Mouse (Mus musculus): Measurements from ENCODE around the gene Agrn. TPM values are rescaled to one million over a fixed set of nuclear protein-coding genes. Genes with fewer than 3 reads are reported as not detected.

The Agrn gene
- polyA plus RNA-seq, 1 experiment from 2014 or later: 111 TPM

DNA sequence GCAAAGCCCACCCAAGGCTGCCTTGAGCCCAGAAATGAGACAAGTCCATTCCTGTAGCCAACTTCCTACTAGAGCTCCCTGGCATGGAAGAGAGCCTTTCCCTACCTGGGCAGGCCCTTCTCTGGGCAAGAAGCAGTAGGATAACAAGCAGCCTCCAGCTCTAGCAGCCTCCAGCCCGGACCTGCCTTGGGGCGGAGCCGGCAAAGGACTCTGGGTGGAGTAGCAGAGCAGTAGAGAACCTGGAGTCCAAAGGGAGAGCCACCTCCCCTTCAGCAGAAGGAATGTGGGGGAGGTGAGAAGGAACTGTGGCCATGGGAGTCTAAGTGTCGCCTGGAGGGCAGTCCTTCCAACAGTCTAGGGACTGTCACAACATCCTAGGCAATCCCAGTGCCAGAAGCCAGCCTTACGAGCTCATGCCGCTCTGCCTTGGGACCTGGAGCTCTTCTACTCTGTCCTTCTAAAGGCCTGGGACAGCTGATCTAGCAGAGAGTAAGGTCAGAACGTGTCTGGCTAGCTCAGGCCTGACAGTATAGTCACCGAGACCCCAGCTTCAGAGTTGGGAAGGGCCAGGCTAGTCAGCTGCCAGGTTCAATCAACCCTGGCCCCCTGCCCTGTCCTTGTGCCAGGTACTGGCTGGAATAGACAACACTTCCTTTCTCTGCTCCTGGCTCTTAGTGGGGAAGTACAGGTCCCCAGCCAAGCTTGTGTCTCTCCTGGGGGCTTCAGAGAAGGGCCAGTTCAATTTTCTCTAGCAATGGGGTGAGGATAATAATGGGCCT is 4.7 kb downstream of the Agrn start:
- Histone ChIP-seq H3K27me3 (ENCODE audit: insufficient read depth, low read length) (no peaks in the 10 kb centered on the region), H3K9ac (replicated peaks; ENCODE audit: low read length) (peak overlapping the region; percentile 18; the same call in 1 of the 2 replicates), H3K9me3 (ENCODE audit: low read length) (no peaks in the 10 kb centered on the region), H3K4me2 (replicated peaks; ENCODE audit: low read depth, low read length) (peak overlapping the region; percentile 33), H3K27ac (ENCODE audit: low read length) (peak overlapping the region; percentile 91), H3K4me1 (ENCODE audit: insufficient read depth, low read length) (peaks cover 88% of the 10 kb centered on the region), H3K4me3 (ENCODE audit: low read length) (0 out of 2 replicates have a peak overlapping the region, but pooled peaks have one; percentile 3), H3K36me3 (ENCODE audit: insufficient read depth, low read length) (peaks cover 16% of the 10 kb centered on the region)
- peak; percentile 20; the same call in 1 of the 2 replicates for ATAC-seq (ENCODE audit: low FRiP score, low TSS enrichment)
- WGBS: 29% methylated on average over 8 of the region's 8 CpGs

GRCm38 (mm10) chr4:156188811-156189323 is 8.4 kb downstream of the Agrn start:
- H3K9ac ChIP-seq (replicated peaks; ENCODE audit: low read length): 0 out of 2 replicates have a peak overlapping the region, but pooled peaks have one; percentile 4
- H3K36me3 ChIP-seq (ENCODE audit: insufficient read depth, low read length): peaks cover 25% of the 10 kb centered on the region
- ATAC-seq (ENCODE audit: low FRiP score, low TSS enrichment): peak; percentile 66
- WGBS: 19% methylated on average over 6 of the region's 6 CpGs
- no peak overlapping the region for H3K4me3 ChIP-seq (ENCODE audit: low read length)
- peak overlapping the region; percentile 84 for H3K27ac ChIP-seq (ENCODE audit: low read length)
- peak overlapping the region; percentile 11 for H3K4me2 ChIP-seq (replicated peaks; ENCODE audit: low read depth, low read length)
- no peaks in the 10 kb centered on the region for H3K9me3 ChIP-seq (ENCODE audit: low read length)
- no peaks in the 10 kb centered on the region for H3K27me3 ChIP-seq (ENCODE audit: insufficient read depth, low read length)
- H3K4me1 ChIP-seq (ENCODE audit: insufficient read depth, low read length): peaks cover 89% of the 10 kb centered on the region

- ATAC-seq (ENCODE audit: low FRiP score, low TSS enrichment): no peak
- Histone ChIP-seq H3K4me3 (ENCODE audit: low read length) (no peak overlapping the region), H3K36me3 (ENCODE audit: insufficient read depth, low read length) (peaks cover 25% of the 10 kb centered on the region), H3K4me2 (replicated peaks; ENCODE audit: low read depth, low read length) (no peak overlapping the region), H3K9ac (replicated peaks; ENCODE audit: low read length) (no peak overlapping the region), H3K4me1 (ENCODE audit: insufficient read depth, low read length) (peaks cover 83% of the 10 kb centered on the region), H3K27me3 (ENCODE audit: insufficient read depth, low read length) (no peaks in the 10 kb centered on the region), H3K27ac (ENCODE audit: low read length) (peak overlapping the region; percentile 84), H3K9me3 (ENCODE audit: low read length) (no peaks in the 10 kb centered on the region)
- 71% methylated on average over 5 of the region's 5 CpGs for WGBS
Measured at GRCm38 (mm10) chr4:156188162-156188810, 9.0 kb downstream of the Agrn start.

- peaks cover 62% of the 10 kb centered on the region for H3K4me1 ChIP-seq (ENCODE audit: insufficient read depth, low read length)
- H3K4me2 ChIP-seq (replicated peaks; ENCODE audit: low read depth, low read length): peak overlapping the region; percentile 44
- no peaks in the 10 kb centered on the region for H3K9me3 ChIP-seq (ENCODE audit: low read length)
- no peak for ATAC-seq (ENCODE audit: low FRiP score, low TSS enrichment)
- H3K27me3 ChIP-seq (ENCODE audit: insufficient read depth, low read length): no peaks in the 10 kb centered on the region
- H3K9ac ChIP-seq (replicated peaks; ENCODE audit: low read length): peak overlapping the region; percentile 57
- 20% methylated on average over 31 of the region's 31 CpGs for WGBS
- peak overlapping the region; percentile 36; the same call in 1 of the 2 replicates for H3K27ac ChIP-seq (ENCODE audit: low read length)
- H3K4me3 ChIP-seq (ENCODE audit: low read length): peak overlapping the region; percentile 32
- H3K36me3 ChIP-seq (ENCODE audit: insufficient read depth, low read length): peaks cover 28% of the 10 kb centered on the region
Measured at GRCm38 (mm10) chr4:156185950-156186850, 11.1 kb downstream of the Agrn start.

- Histone ChIP-seq H3K4me2 (replicated peaks; ENCODE audit: low read depth, low read length) (peak overlapping the region; percentile 44), H3K27ac (ENCODE audit: low read length) (peak overlapping the region; percentile 36; the same call in 1 of the 2 replicates), H3K36me3 (ENCODE audit: insufficient read depth, low read length) (peaks cover 23% of the 10 kb centered on the region), H3K9me3 (ENCODE audit: low read length) (no peaks in the 10 kb centered on the region), H3K9ac (replicated peaks; ENCODE audit: low read length) (peak overlapping the region; percentile 57), H3K4me1 (ENCODE audit: insufficient read depth, low read length) (peaks cover 55% of the 10 kb centered on the region), H3K4me3 (ENCODE audit: low read length) (peak overlapping the region; percentile 32), H3K27me3 (ENCODE audit: insufficient read depth, low read length) (no peaks in the 10 kb centered on the region)
- 77% methylated on average over 13 of the region's 13 CpGs for WGBS
- ATAC-seq (ENCODE audit: low FRiP score, low TSS enrichment): no peak
Measured at GRCm38 (mm10) chr4:156185456-156185949, 11.8 kb downstream of the Agrn start.

DNA sequence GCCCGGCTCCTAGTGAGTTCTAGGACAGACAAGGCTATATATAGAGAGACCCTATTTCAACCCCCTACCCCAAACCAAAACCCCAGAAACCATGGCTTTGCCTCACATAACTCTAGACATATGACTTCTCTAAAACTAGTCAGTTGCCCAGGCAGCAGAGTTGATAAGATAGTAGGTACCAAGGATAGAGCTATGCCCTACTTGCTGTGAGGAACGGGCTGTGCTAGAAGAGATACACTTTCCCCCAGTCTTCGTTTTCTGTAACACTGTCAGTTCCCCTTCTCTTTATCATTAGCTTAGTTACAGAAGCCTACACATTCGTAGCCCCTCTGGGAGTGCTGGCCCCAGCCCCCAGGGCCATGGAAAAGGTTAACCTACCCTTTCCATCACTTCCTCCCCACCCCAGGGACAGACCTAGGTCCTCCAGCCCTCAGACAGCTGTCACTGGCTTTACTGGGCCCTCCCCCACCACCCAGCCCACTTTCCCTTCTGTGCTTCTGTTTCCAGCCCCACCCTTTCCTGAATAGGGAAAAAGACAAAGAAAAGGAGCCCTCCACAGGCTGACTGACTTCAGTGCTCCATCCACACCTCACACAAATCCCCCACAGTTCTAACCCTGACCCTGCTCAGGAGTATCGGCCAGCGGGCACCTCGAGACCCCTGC is 12.9 kb downstream of the Agrn start:
- Histone ChIP-seq H3K27ac (ENCODE audit: low read length) (no peak overlapping the region), H3K4me1 (ENCODE audit: insufficient read depth, low read length) (peaks cover 44% of the 10 kb centered on the region), H3K9me3 (ENCODE audit: low read length) (no peaks in the 10 kb centered on the region), H3K4me2 (replicated peaks; ENCODE audit: low read depth, low read length) (no peak overlapping the region), H3K9ac (replicated peaks; ENCODE audit: low read length) (no peak overlapping the region), H3K4me3 (ENCODE audit: low read length) (no peak overlapping the region), H3K27me3 (ENCODE audit: insufficient read depth, low read length) (no peaks in the 10 kb centered on the region), H3K36me3 (ENCODE audit: insufficient read depth, low read length) (peaks cover 20% of the 10 kb centered on the region)
- WGBS: 66% methylated on average over 7 of the region's 7 CpGs
- no peak for ATAC-seq (ENCODE audit: low FRiP score, low TSS enrichment)

DNA sequence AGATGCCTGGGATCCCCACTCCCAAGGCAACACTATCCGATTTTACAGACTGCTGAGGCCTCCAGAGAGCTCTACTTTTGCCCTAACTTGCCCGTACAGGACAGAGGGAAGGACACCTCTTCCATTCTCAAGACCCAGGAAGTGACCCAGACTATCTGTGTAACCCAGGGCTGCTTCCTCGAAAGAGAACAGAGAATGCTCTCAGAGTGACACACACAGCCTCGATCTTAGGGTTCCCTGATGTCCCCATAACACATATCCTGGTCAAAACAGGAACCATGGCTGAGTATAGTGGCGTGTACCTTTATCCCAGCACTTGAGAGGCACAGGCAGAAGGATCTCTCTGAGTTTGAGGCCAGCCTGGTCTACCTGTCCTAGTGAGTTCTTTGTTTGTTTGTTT is 13.5 kb downstream of the Agrn start:
- no peak overlapping the region for H3K4me2 ChIP-seq (replicated peaks; ENCODE audit: low read depth, low read length)
- no peak overlapping the region for H3K27ac ChIP-seq (ENCODE audit: low read length)
- H3K9me3 ChIP-seq (ENCODE audit: low read length): no peaks in the 10 kb centered on the region
- H3K9ac ChIP-seq (replicated peaks; ENCODE audit: low read length): no peak overlapping the region
- peaks cover 38% of the 10 kb centered on the region for H3K4me1 ChIP-seq (ENCODE audit: insufficient read depth, low read length)
- H3K4me3 ChIP-seq (ENCODE audit: low read length): no peak overlapping the region
- H3K36me3 ChIP-seq (ENCODE audit: insufficient read depth, low read length): peaks cover 25% of the 10 kb centered on the region
- ATAC-seq (ENCODE audit: low FRiP score, low TSS enrichment): no peak
- 89% methylated on average over 5 of the region's 5 CpGs for WGBS
- no peaks in the 10 kb centered on the region for H3K27me3 ChIP-seq (ENCODE audit: insufficient read depth, low read length)

GRCm38 (mm10) chr4:156177630-156178029 is 19.7 kb downstream of the Agrn start:
- Histone ChIP-seq H3K9me3 (ENCODE audit: low read length) (no peaks in the 10 kb centered on the region), H3K9ac (replicated peaks; ENCODE audit: low read length) (no peak overlapping the region), H3K27ac (ENCODE audit: low read length) (no peak overlapping the region), H3K27me3 (ENCODE audit: insufficient read depth, low read length) (no peaks in the 10 kb centered on the region), H3K36me3 (ENCODE audit: insufficient read depth, low read length) (peaks cover 74% of the 10 kb centered on the region), H3K4me2 (replicated peaks; ENCODE audit: low read depth, low read length) (no peak overlapping the region), H3K4me1 (ENCODE audit: insufficient read depth, low read length) (no peaks in the 10 kb centered on the region), H3K4me3 (ENCODE audit: low read length) (no peak overlapping the region)
- no peak for ATAC-seq (ENCODE audit: low FRiP score, low TSS enrichment)
- 90% methylated on average over 9 of the region's 9 CpGs for WGBS

GRCm38 (mm10) chr4:156171828-156172227 is 25.5 kb downstream of the Agrn start:
- WGBS: 97% methylated on average over 11 of the region's 11 CpGs
- H3K4me2 ChIP-seq (replicated peaks; ENCODE audit: low read depth, low read length): no peak overlapping the region
- no peaks in the 10 kb centered on the region for H3K4me1 ChIP-seq (ENCODE audit: insufficient read depth, low read length)
- no peaks in the 10 kb centered on the region for H3K27me3 ChIP-seq (ENCODE audit: insufficient read depth, low read length)
- peaks cover 100% of the 10 kb centered on the region for H3K36me3 ChIP-seq (ENCODE audit: insufficient read depth, low read length)
- ATAC-seq (ENCODE audit: low FRiP score, low TSS enrichment): no peak
- H3K9ac ChIP-seq (replicated peaks; ENCODE audit: low read length): no peak overlapping the region
- H3K27ac ChIP-seq (ENCODE audit: low read length): no peak overlapping the region
- H3K4me3 ChIP-seq (ENCODE audit: low read length): no peak overlapping the region
- H3K9me3 ChIP-seq (ENCODE audit: low read length): no peaks in the 10 kb centered on the region
